Mouse (Mus musculus) bone marrow, adult 2 months (tissue): ENCODE measurements around the gene Rab17. TPM values are rescaled to one million over a fixed set of nuclear protein-coding genes. Genes with fewer than 3 reads are reported as not detected.

Experiments
- H3K27ac ChIP-seq: fragments of 200-500 bp; 2 replicates; pipeline ENCODE4 v1.5.1; 2012; ENCODE audit warnings: low read depth, mild to moderate bottlenecking, control low read depth, inconsistent platforms, low read length; ENCODE audit not compliant: control insufficient read depth, poor library complexity, insufficient read depth
- H3K4me1 ChIP-seq: fragments of 200-500 bp; 2 replicates; pipeline ENCODE4 v1.6.1; 2011; ENCODE audit warnings: low read length; ENCODE audit not compliant: control insufficient read depth, insufficient read depth
- H3K4me3 ChIP-seq: fragments of 200-500 bp; replicated peaks from 2 replicates; pipeline ENCODE3; 2011; ENCODE audit warnings: mild to moderate bottlenecking, low read depth, low read length, control low read depth; ENCODE audit not compliant: control insufficient read depth
- CTCF ChIP-seq: fragments of 200-500 bp; IDR thresholded peaks from 2 replicates; pipeline ENCODE4 v1.5.1; 2011; ENCODE audit warnings: low read length, control low read depth; ENCODE audit not compliant: control insufficient read depth, insufficient read depth
- POLR2A ChIP-seq: fragments of 200-500 bp; IDR thresholded peaks from 2 replicates; pipeline ENCODE4 v1.6.1; 2011; ENCODE audit warnings: low read depth, mild to moderate bottlenecking, control low read depth, low read length, borderline replicate concordance; ENCODE audit not compliant: control insufficient read depth
- WGBS: fragments of 180-500 bp; shearing (Covaris S2); methylation state at CpG from one replicate; pipeline ENCODE4 v1.1.7; 2018; 5-methylcytosine and 5-hydroxymethylcytosine counted together
- polyA plus RNA-seq: library from polyadenylated mRNA; stranded (reverse); fragments of >200 nt; gene quantifications from 2 replicates; pipeline ENCODE4 v1.2.4, GENCODE M21; 2011; ENCODE audit warnings: low replicate concordance; ENCODE audit not compliant: missing spikeins, insufficient read depth, insufficient read length

Gene Rab17
- polyA plus RNA-seq = not detected in 2 replicates

- no peaks in the 10 kb centered on the region; the same call in 1 of the 2 replicates for H3K4me1 ChIP-seq
- no peak for TF ChIP-seq CTCF
- no peak for TF ChIP-seq POLR2A
- no peak within 1 kb of the TSS for H3K27ac ChIP-seq
- H3K4me3 ChIP-seq = no peak within 1 kb of the TSS
- 25% methylated on average over 9 of the region's 9 CpGs for WGBS
Measured at GRCm38 (mm10) chr1:90969347-90969784, at the start of gene Rab17. TSS of gene Rab17 (minus strand) at chr1:90969661.

- no peak overlapping the region for H3K4me3 ChIP-seq
- no peaks in the 10 kb centered on the region; the same call in 1 of the 2 replicates for H3K4me1 ChIP-seq
- no peak overlapping the region for H3K27ac ChIP-seq
- 79% methylated on average over 20 of the region's 20 CpGs for WGBS
- TF ChIP-seq POLR2A (no peak), CTCF (no peak)
Measured at GRCm38 (mm10) chr1:91017111-91017758, 47.8 kb upstream of the Rab17 start.

DNA sequence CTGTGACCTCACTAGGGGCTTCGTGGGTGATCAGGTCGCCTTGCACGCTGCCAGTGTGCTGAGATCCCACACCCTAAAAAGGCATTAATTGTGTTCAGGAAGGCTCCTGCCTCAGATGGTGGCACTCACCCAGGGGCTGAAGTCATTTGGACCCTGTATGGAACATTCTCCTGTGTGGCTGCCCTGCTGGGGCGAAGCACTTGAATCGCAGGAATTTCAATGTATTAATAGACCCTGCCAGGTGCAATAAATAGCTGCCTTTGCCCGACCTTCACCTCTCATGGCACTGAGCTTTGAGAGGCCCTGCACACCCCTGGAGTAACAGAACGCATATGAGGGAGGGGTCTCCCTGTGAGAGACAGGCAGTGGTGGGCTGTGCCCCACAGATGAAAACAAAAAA is 46.1 kb upstream of the Rab17 start:
- no peak overlapping the region for H3K4me3 ChIP-seq
- TF ChIP-seq CTCF (no peak), POLR2A (no peak)
- no peak overlapping the region for H3K27ac ChIP-seq
- H3K4me1 ChIP-seq = no peaks in the 10 kb centered on the region; the same call in 1 of the 2 replicates
- 86% methylated on average over 7 of the region's 7 CpGs for WGBS

DNA sequence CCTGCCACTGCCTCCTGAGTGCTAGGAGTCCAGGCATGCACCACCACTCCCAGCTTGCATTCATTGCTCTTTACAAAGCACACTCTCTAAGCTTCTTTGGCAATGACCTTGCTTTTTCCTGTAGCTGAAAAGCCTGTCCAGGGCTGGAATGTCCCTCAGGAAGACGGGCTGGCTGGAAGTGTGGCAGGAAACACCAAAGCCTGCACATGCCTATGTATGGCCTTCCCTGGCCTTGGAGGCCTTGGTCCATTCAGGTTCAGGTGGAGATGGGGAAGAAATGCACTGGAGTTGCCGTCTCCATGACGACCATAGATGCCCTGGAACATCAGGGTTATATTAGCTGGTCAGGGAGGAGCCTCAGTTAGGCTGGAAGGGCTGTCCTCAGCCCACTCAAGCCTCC is 44.3 kb upstream of the Rab17 start:
- TF ChIP-seq CTCF (no peak), POLR2A (no peak)
- H3K27ac ChIP-seq = no peak overlapping the region
- no peaks in the 10 kb centered on the region for H3K4me1 ChIP-seq
- H3K4me3 ChIP-seq = no peak overlapping the region
- 69% methylated on average over 3 of the region's 3 CpGs for WGBS

- no peak for TF ChIP-seq CTCF
- TF ChIP-seq POLR2A = no peak
- Histone ChIP-seq H3K27ac (no peak overlapping the region), H3K4me1 (no peaks in the 10 kb centered on the region), H3K4me3 (no peak overlapping the region)
- WGBS = 76% methylated on average over 3 of the region's 3 CpGs
Measured at GRCm38 (mm10) chr1:91011336-91011735, 41.9 kb upstream of the Rab17 start.

GRCm38 (mm10) chr1:91010716-91011115 is 41.3 kb upstream of the Rab17 start:
- Histone ChIP-seq H3K4me3 (no peak overlapping the region), H3K27ac (no peak overlapping the region), H3K4me1 (no peaks in the 10 kb centered on the region)
- no peak for TF ChIP-seq CTCF
- no peak for TF ChIP-seq POLR2A
- 44% methylated on average over 2 of the region's 2 CpGs for WGBS

DNA sequence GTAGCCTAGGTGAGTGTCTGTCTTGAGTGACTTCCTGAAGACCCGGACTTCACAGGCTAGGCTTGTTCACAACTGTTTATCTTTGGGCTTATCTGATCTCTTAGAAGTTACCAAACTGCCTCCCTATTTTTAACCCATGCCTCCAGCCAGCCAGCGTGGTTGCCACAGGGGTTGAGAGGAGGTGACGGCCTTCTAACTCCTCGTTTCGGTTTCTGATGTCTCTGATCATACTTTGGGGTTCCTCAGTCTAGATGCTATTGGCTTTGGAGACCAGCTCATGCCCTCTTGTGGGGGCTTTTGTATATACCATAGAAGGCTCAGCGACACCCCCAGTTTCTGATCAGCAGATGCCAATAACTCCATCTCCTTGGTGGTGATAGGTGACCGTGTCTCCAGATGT is 40.8 kb upstream of the Rab17 start:
- H3K27ac ChIP-seq = no peak overlapping the region

GRCm38 (mm10) chr1:91009266-91009665 is 39.8 kb upstream of the Rab17 start:
- Histone ChIP-seq H3K4me3 (no peak overlapping the region), H3K27ac (no peak overlapping the region), H3K4me1 (no peaks in the 10 kb centered on the region)
- 75% methylated on average over 6 of the region's 6 CpGs for WGBS
- TF ChIP-seq CTCF = no peak
- TF ChIP-seq POLR2A = no peak

More for the DNA sequence above, 40.8 kb upstream of the Rab17 start:
- TF ChIP-seq CTCF = no peak
- TF ChIP-seq POLR2A = no peak
- 46% methylated on average over 7 of the region's 7 CpGs for WGBS
- Histone ChIP-seq H3K4me3 (no peak overlapping the region), H3K4me1 (no peaks in the 10 kb centered on the region)

DNA sequence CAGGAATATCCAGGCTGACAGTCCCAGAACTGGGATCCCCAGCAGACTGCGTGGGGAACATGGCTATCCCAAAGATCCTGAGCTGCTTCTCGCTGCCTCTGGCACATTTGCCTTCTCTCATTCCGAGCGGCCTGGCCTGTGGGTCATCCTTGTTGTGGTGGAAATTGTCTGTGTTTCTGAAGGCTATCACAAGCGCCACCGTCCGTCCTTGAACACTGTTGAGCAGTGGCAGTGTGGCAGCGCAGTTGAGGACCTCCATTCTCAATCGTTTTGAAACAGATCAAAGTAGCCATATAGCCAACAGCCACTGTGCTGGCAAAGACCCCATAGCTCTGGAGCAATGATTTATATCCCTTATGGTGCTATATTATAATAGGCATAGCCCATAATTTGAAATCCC is 39.3 kb upstream of the Rab17 start:
- H3K4me1 ChIP-seq = no peaks in the 10 kb centered on the region
- WGBS = 87% methylated on average over 9 of the region's 9 CpGs
- H3K4me3 ChIP-seq = no peak overlapping the region
- no peak for TF ChIP-seq POLR2A
- TF ChIP-seq CTCF = no peak
- no peak overlapping the region for H3K27ac ChIP-seq
